Mouse (Mus musculus): ENCODE measurements around the gene Syn3.

DNA sequence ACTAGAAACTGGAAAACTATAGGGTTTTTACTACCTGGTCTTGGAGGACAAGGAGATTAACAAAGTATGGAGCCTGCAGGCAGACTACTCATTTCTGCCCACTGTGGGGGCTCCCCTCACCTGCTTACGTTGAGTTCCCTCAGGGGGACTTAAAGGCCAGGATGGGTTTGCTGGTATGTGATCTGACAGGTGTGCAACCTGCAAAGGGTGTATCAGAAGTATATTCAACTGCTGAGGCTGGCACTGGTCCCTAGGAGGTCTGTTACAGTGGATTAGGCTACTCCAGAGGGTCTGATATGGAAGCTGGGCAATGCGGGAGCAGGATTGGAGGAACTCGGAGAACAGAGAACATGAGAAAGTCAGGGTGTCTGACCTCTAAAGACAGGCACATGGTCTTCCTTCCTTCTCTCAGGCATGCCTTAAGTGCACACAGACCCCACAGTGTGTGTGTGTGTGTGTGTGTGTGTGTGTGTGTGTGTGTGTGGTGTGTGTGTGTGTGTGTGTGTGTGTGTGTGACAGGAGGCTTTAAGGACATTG is 157.6 kb downstream of the Syn3 start:
- TF ChIP-seq CTCF (IDR thresholded peaks at IDR 0.05; ENCODE audit: borderline replicate concordance, extremely low read depth, insufficient read depth, insufficient read length) = no peak
- no peak for TF ChIP-seq POLR2A (IDR thresholded peaks at IDR 0.05; ENCODE audit: borderline replicate concordance, extremely low read depth, insufficient read depth, insufficient read length, poor library complexity, severe bottlenecking)
